Mouse (Mus musculus) liver, embryonic 13.5 days (tissue): ENCODE data around the gene Dock6. TPM values are rescaled to one million over a fixed set of nuclear protein-coding genes. Genes with fewer than 3 reads are reported as not detected.

Source experiments
- ATAC-seq: fragments of 200-750 bp; cut with Nextera tagmentation; 2 replicates; pipeline ENCODE4 v1.8.0; 2017; ENCODE audit warnings: low read depth, mild to moderate bottlenecking, moderate number of reproducible peaks, moderate library complexity
- DNase-seq: peaks from one replicate; pipeline ENCODE4 v3.0.0; 2022
- H3K27ac ChIP-seq: fragments of 300-500 bp; sonication (generic); 2 replicates; pipeline ENCODE4 v1.5.1; 2015; ENCODE audit warnings: moderate library complexity, mild to moderate bottlenecking, inconsistent platforms
- H3K27me3 ChIP-seq: fragments of 300-500 bp; sonication (generic); 2 replicates; pipeline ENCODE4 v1.6.1; 2015; ENCODE audit warnings: mild to moderate bottlenecking, inconsistent platforms
- H3K36me3 ChIP-seq: fragments of 300-500 bp; sonication (generic); 2 replicates; pipeline ENCODE4 v1.6.1; 2015; ENCODE audit warnings: mild to moderate bottlenecking, inconsistent platforms
- H3K4me1 ChIP-seq: fragments of 300-500 bp; sonication (generic); replicated peaks from 2 replicates; pipeline ENCODE4 v1.6.1; 2015; ENCODE audit warnings: inconsistent platforms
- H3K4me2 ChIP-seq: fragments of 300-500 bp; sonication (generic); 2 replicates; pipeline ENCODE4 v1.6.1; 2015; ENCODE audit warnings: inconsistent platforms, mild to moderate bottlenecking, moderate library complexity
- H3K4me3 ChIP-seq: fragments of 300-500 bp; sonication (generic); replicated peaks from 2 replicates; pipeline ENCODE4 v1.5.1; 2015; ENCODE audit warnings: mild to moderate bottlenecking, inconsistent platforms
- H3K9ac ChIP-seq: fragments of 300-500 bp; sonication (generic); 2 replicates; pipeline ENCODE4 v1.6.1; 2015; ENCODE audit warnings: mild to moderate bottlenecking, inconsistent platforms
- H3K9me3 ChIP-seq: fragments of 300-500 bp; sonication (generic); replicated peaks from 2 replicates; pipeline ENCODE4 v1.6.1; 2016; ENCODE audit warnings: inconsistent platforms
- WGBS: fragments of 180-500 bp; shearing (Covaris S2); methylation state at CpG from one replicate; pipeline ENCODE4 v1.1.7; 2015; ENCODE audit not compliant: insufficient replicate concordance; 5-methylcytosine and 5-hydroxymethylcytosine counted together
- polyA plus RNA-seq: library from polyadenylated mRNA; unstranded; fragments of >200 nt; fragmentation: Nextera tagmentation; extraction: Ambion mirVana; gene quantifications from 2 replicates; pipeline ENCODE4 v1.2.1, GENCODE M21; 2015

Gene Dock6
- polyA plus RNA-seq, 1 experiment from 2014 or later = 4.1 TPM

- WGBS = 47% methylated on average over 3 of the region's 3 CpGs
These were observed 43.9 kb downstream of the Dock6 start for GRCm38 (mm10) chr9:21808561-21808960.

GRCm38 (mm10) chr9:21806976-21807375, 45.5 kb downstream of the Dock6 start:
- Histone ChIP-seq H3K4me2 (no peak overlapping the region), H3K27me3 (no peaks in the 10 kb centered on the region), H3K4me1 (peaks cover 26% of the 10 kb centered on the region), H3K9ac (no peak overlapping the region), H3K9me3 (no peaks in the 10 kb centered on the region), H3K36me3 (no peaks in the 10 kb centered on the region), H3K4me3 (no peak overlapping the region), H3K27ac (peak overlapping the region; percentile 73)
- ATAC-seq = no peak
- DNase-seq = no peak
- WGBS = 77% methylated on average over 11 of the region's 11 CpGs

More at GRCm38 (mm10) chr9:21808561-21808960, 43.9 kb downstream of the Dock6 start:
- ATAC-seq (no peak), DNase-seq (no peak)
- Histone ChIP-seq H3K9me3 (no peaks in the 10 kb centered on the region), H3K4me1 (peaks cover 26% of the 10 kb centered on the region), H3K36me3 (no peaks in the 10 kb centered on the region), H3K4me3 (no peak overlapping the region), H3K27me3 (no peaks in the 10 kb centered on the region), H3K9ac (no peak overlapping the region), H3K4me2 (no peak overlapping the region), H3K27ac (peak overlapping the region; percentile 39; the same call in 1 of the 2 replicates)

- Histone ChIP-seq H3K27ac (peak overlapping the region; percentile 73), H3K27me3 (no peaks in the 10 kb centered on the region), H3K4me1 (peaks cover 26% of the 10 kb centered on the region), H3K4me2 (no peak overlapping the region), H3K4me3 (no peak overlapping the region), H3K36me3 (no peaks in the 10 kb centered on the region), H3K9me3 (no peaks in the 10 kb centered on the region), H3K9ac (no peak overlapping the region)
- DNase-seq (no peak), ATAC-seq (peak; percentile 76)
- WGBS = 23% methylated on average over 3 of the region's 3 CpGs
These were observed 46.1 kb downstream of the Dock6 start for GRCm38 (mm10) chr9:21806363-21806762.

GRCm38 (mm10) chr9:21803986-21804644, 48.3 kb downstream of the Dock6 start:
- no peak overlapping the region for H3K27ac ChIP-seq
- H3K4me2 ChIP-seq = no peak overlapping the region
- H3K9ac ChIP-seq = no peak overlapping the region

GRCm38 (mm10) chr9:21801591-21801990, 50.8 kb downstream of the Dock6 start:
- H3K27me3 ChIP-seq = peaks cover 13% of the 10 kb centered on the region; the same call in 1 of the 2 replicates
- no peak overlapping the region for H3K9ac ChIP-seq
- H3K27ac ChIP-seq = no peak overlapping the region
- no peak overlapping the region for H3K4me3 ChIP-seq
- peaks cover 48% of the 10 kb centered on the region for H3K4me1 ChIP-seq
- H3K4me2 ChIP-seq = no peak overlapping the region
- DNase-seq (no peak), ATAC-seq (no peak)
- H3K36me3 ChIP-seq = no peaks in the 10 kb centered on the region
- WGBS = 64% methylated on average over 7 of the region's 7 CpGs
- no peaks in the 10 kb centered on the region for H3K9me3 ChIP-seq

More at GRCm38 (mm10) chr9:21803986-21804644, 48.3 kb downstream of the Dock6 start:
- H3K4me3 ChIP-seq = no peak overlapping the region
- peak; percentile 51 for DNase-seq
- 35% methylated on average over 13 of the region's 13 CpGs for WGBS
- no peaks in the 10 kb centered on the region for H3K36me3 ChIP-seq
- ATAC-seq = peak; percentile 56
- H3K27me3 ChIP-seq = no peaks in the 10 kb centered on the region
- H3K9me3 ChIP-seq = no peaks in the 10 kb centered on the region
- H3K4me1 ChIP-seq = peaks cover 33% of the 10 kb centered on the region

GRCm38 (mm10) chr9:21801121-21801520, 51.3 kb downstream of the Dock6 start:
- whole genome bisulfite sequencing = 74% methylated on average over 7 of the region's 7 CpGs
- DNase-seq (no peak), ATAC-seq (no peak)
- H3K4me1 ChIP-seq = peaks cover 48% of the 10 kb centered on the region
- H3K36me3 ChIP-seq = no peaks in the 10 kb centered on the region
- H3K4me3 ChIP-seq = no peak overlapping the region
- H3K27ac ChIP-seq = no peak overlapping the region
- no peaks in the 10 kb centered on the region for H3K9me3 ChIP-seq
- no peak overlapping the region for H3K4me2 ChIP-seq
- H3K27me3 ChIP-seq = peaks cover 13% of the 10 kb centered on the region; the same call in 1 of the 2 replicates
- H3K9ac ChIP-seq = no peak overlapping the region

GRCm38 (mm10) chr9:21799010-21799350, 53.5 kb downstream of the Dock6 start:
- Histone ChIP-seq H3K4me3 (peak overlapping the region; percentile 67), H3K27ac (peak overlapping the region; percentile 60; the same call in 1 of the 2 replicates), H3K27me3 (peaks cover 13% of the 10 kb centered on the region; the same call in 1 of the 2 replicates), H3K9ac (no peak overlapping the region), H3K9me3 (no peaks in the 10 kb centered on the region), H3K4me1 (peaks cover 37% of the 10 kb centered on the region), H3K4me2 (peak overlapping the region; percentile 77), H3K36me3 (peaks cover 17% of the 10 kb centered on the region)
- DNase-seq (no peak), ATAC-seq (peak; percentile 42)
- WGBS = 44% methylated on average over 3 of the region's 3 CpGs

- H3K9me3 ChIP-seq = no peaks in the 10 kb centered on the region
- peaks cover 22% of the 10 kb centered on the region for H3K36me3 ChIP-seq
- under 1% methylated on average over 52 of the region's 52 CpGs for WGBS
- H3K4me2 ChIP-seq = peak within 1 kb of the TSS; percentile 77
- H3K4me1 ChIP-seq = peaks cover 37% of the 10 kb centered on the region
- peak within 1 kb of the TSS; percentile 60 for H3K27ac ChIP-seq
- H3K27me3 ChIP-seq = peaks cover 13% of the 10 kb centered on the region; the same call in 1 of the 2 replicates
- peak within 1 kb of the TSS; percentile 65 for H3K9ac ChIP-seq
- ATAC-seq (peak; percentile 76), DNase-seq (peak; percentile 72)
- peak within 1 kb of the TSS; percentile 67 for H3K4me3 ChIP-seq
These were observed 54.0 kb downstream of the Dock6 start, which contains the start of gene Kank2 for GRCm38 (mm10) chr9:21798345-21799009. TSS of gene Kank2 (minus strand) at chr9:21798744.

GRCm38 (mm10) chr9:21797921-21798344, 54.5 kb downstream of the Dock6 start:
- WGBS = under 1% methylated on average over 26 of the region's 26 CpGs
- H3K36me3 ChIP-seq = peaks cover 26% of the 10 kb centered on the region
- peak overlapping the region; percentile 67 for H3K4me3 ChIP-seq
- peaks cover 13% of the 10 kb centered on the region; the same call in 1 of the 2 replicates for H3K27me3 ChIP-seq
- peaks cover 38% of the 10 kb centered on the region for H3K4me1 ChIP-seq
- peak; percentile 30 for DNase-seq
- peak overlapping the region; percentile 77 for H3K4me2 ChIP-seq
- H3K27ac ChIP-seq = peak overlapping the region; percentile 60; the same call in 1 of the 2 replicates
- H3K9ac ChIP-seq = peak overlapping the region; percentile 65
- ATAC-seq = peak; percentile 37
- no peaks in the 10 kb centered on the region for H3K9me3 ChIP-seq

GRCm38 (mm10) chr9:21796919-21797318, 55.5 kb downstream of the Dock6 start:
- 0 out of 2 replicates have a peak overlapping the region, but pooled peaks have one; percentile 65 for H3K9ac ChIP-seq
- ATAC-seq = no peak
- peaks cover 33% of the 10 kb centered on the region for H3K36me3 ChIP-seq
- no peak for DNase-seq
- H3K27ac ChIP-seq = peak overlapping the region; percentile 12; the same call in 1 of the 2 replicates
- no peaks in the 10 kb centered on the region for H3K9me3 ChIP-seq
- 59% methylated on average over 3 of the region's 3 CpGs for WGBS
- peaks cover 13% of the 10 kb centered on the region; the same call in 1 of the 2 replicates for H3K27me3 ChIP-seq
- peaks cover 43% of the 10 kb centered on the region for H3K4me1 ChIP-seq
- H3K4me3 ChIP-seq = peak overlapping the region; percentile 67; the same call in 1 of the 2 replicates
- H3K4me2 ChIP-seq = peak overlapping the region; percentile 77

GRCm38 (mm10) chr9:21796259-21796658, 56.2 kb downstream of the Dock6 start:
- Histone ChIP-seq H3K9ac (no peak overlapping the region), H3K27ac (peak overlapping the region; percentile 12; the same call in 1 of the 2 replicates), H3K36me3 (peaks cover 33% of the 10 kb centered on the region), H3K4me3 (no peak overlapping the region; the same call in 1 of the 2 replicates), H3K27me3 (peaks cover 13% of the 10 kb centered on the region; the same call in 1 of the 2 replicates), H3K4me1 (peaks cover 43% of the 10 kb centered on the region), H3K9me3 (no peaks in the 10 kb centered on the region), H3K4me2 (peak overlapping the region; percentile 77)
- WGBS = 37% methylated on average over 3 of the region's 3 CpGs
- no peak for ATAC-seq
- no peak for DNase-seq
